Mouse (Mus musculus) cerebellum, adult 2 months (tissue): ENCODE results near the gene Atp7a.

Experiments
- CTCF ChIP-seq: fragments of 200-500 bp; IDR thresholded peaks from 2 replicates; pipeline ENCODE4 v1.5.1; 2011; ENCODE audit warnings: low read depth, mild to moderate bottlenecking, control low read depth, low read length, moderate library complexity, borderline replicate concordance; ENCODE audit not compliant: insufficient read depth
- POLR2A ChIP-seq: fragments of 200-500 bp; IDR thresholded peaks from 2 replicates; pipeline ENCODE4 v1.6.1; 2011; ENCODE audit warnings: low read length, control low read depth, borderline replicate concordance; ENCODE audit not compliant: insufficient read depth

GRCm38 (mm10) chrX:106128283-106128682, 101.2 kb downstream of the Atp7a start:
- TF ChIP-seq POLR2A (no peak), CTCF (no peak)
